Mouse (Mus musculus) A20 (cell line): ENCODE measurements around the gene Tmed1.
"Not testable (repeated sequence)": the region's sequence is repeated elsewhere in the genome, so short reads cannot be mapped to it uniquely, and the experiment has no call there.

Experiments used
- DNase-seq: peaks from one replicate; pipeline ENCODE4 v3.0.0-alpha.2; 2011; ENCODE audit warnings: low read depth, low spot score

Gene Tmed1

GRCm38 (mm10) chr9:21525937-21526633, 16.0 kb upstream of the Tmed1 start, which contains the start of gene AB124611:
Gene AB124611, plus strand, starts transcription at chr9:21526176.
- no peak for DNase-seq

GRCm38 (mm10) chr9:21525142-21525936, 15.3 kb upstream of the Tmed1 start:
- DNase-seq = no peak

- not testable (repeated sequence) for DNase-seq
These were observed 8.6 kb upstream of the Tmed1 start for GRCm38 (mm10) chr9:21518690-21519089.

- DNase-seq = no peak
These were observed 8.0 kb upstream of the Tmed1 start for GRCm38 (mm10) chr9:21517947-21518495.

GRCm38 (mm10) chr9:21513466-21513865, 3.4 kb upstream of the Tmed1 start:
- DNase-seq = no peak

- DNase-seq = no peak
These were observed 1.0 kb upstream of the Tmed1 start for GRCm38 (mm10) chr9:21511052-21511451.

- DNase-seq = no peak
These were observed 600 bp upstream of the Tmed1 start for GRCm38 (mm10) chr9:21510689-21511015.

GRCm38 (mm10) chr9:21508871-21509404, 1.1 kb downstream of the Tmed1 start:
- no peak for DNase-seq

GRCm38 (mm10) chr9:21507753-21508430, 2.2 kb downstream of the Tmed1 start:
- no peak for DNase-seq

GRCm38 (mm10) chr9:21505767-21506166, 4.3 kb downstream of the Tmed1 start:
- no peak for DNase-seq

- no peak for DNase-seq
These were observed 6.7 kb downstream of the Tmed1 start for GRCm38 (mm10) chr9:21503352-21503751.

- DNase-seq = no peak
These were observed 11.7 kb downstream of the Tmed1 start for GRCm38 (mm10) chr9:21498284-21498902.

GRCm38 (mm10) chr9:21497664-21498063, 12.4 kb downstream of the Tmed1 start:
- DNase-seq = no peak

GRCm38 (mm10) chr9:21497050-21497542, 13.0 kb downstream of the Tmed1 start:
- no peak for DNase-seq

- no peak for DNase-seq
These were observed 13.6 kb downstream of the Tmed1 start for GRCm38 (mm10) chr9:21496308-21497049.

GRCm38 (mm10) chr9:21494726-21495125, 15.3 kb downstream of the Tmed1 start:
- no peak for DNase-seq

- DNase-seq = no peak
These were observed 16.1 kb downstream of the Tmed1 start for GRCm38 (mm10) chr9:21493907-21494306.

- DNase-seq = no peak
These were observed 19.4 kb downstream of the Tmed1 start for GRCm38 (mm10) chr9:21490696-21491095.

GRCm38 (mm10) chr9:21488246-21488645, 21.8 kb downstream of the Tmed1 start:
- DNase-seq = not testable (repeated sequence)

GRCm38 (mm10) chr9:21484065-21484464, 26.0 kb downstream of the Tmed1 start:
- DNase-seq = no peak

- no peak for DNase-seq
These were observed 32.3 kb downstream of the Tmed1 start for GRCm38 (mm10) chr9:21477707-21478106.
